Mouse (Mus musculus) midbrain, embryonic 13.5 days (tissue): ENCODE data around the gene D13Ertd608e. TPM values are rescaled to one million over a fixed set of nuclear protein-coding genes. Genes with fewer than 3 reads are reported as not detected.
"Not testable (repeated sequence)": the region's sequence is repeated elsewhere in the genome, so short reads cannot be mapped to it uniquely, and the experiment has no call there.

Experiments
- ATAC-seq: fragments of 200-750 bp; cut with Nextera tagmentation; 2 replicates; pipeline ENCODE4 v1.8.0; 2017; ENCODE audit warnings: mild to moderate bottlenecking, moderate TSS enrichment, moderate library complexity
- H3K27ac ChIP-seq: fragments of 300-500 bp; sonication (generic); 2 replicates; pipeline ENCODE4 v1.5.1; 2015; ENCODE audit warnings: inconsistent platforms, mild to moderate bottlenecking, moderate library complexity
- H3K27me3 ChIP-seq: fragments of 300-500 bp; sonication (generic); 2 replicates; pipeline ENCODE4 v1.6.1; 2015; ENCODE audit warnings: mild to moderate bottlenecking, inconsistent platforms
- H3K36me3 ChIP-seq: fragments of 300-500 bp; sonication (generic); 2 replicates; pipeline ENCODE4 v1.6.1; 2015; ENCODE audit warnings: mild to moderate bottlenecking, inconsistent platforms
- H3K4me1 ChIP-seq: fragments of 300-500 bp; sonication (generic); replicated peaks from 2 replicates; pipeline ENCODE4 v1.6.1; 2015; ENCODE audit warnings: inconsistent platforms
- H3K4me2 ChIP-seq: fragments of 300-500 bp; sonication (generic); replicated peaks from 2 replicates; pipeline ENCODE4 v1.6.1; 2015; ENCODE audit warnings: moderate library complexity, mild to moderate bottlenecking, inconsistent platforms
- H3K4me3 ChIP-seq: fragments of 300-500 bp; sonication (generic); replicated peaks from 2 replicates; pipeline ENCODE4 v1.5.1; 2015; ENCODE audit warnings: mild to moderate bottlenecking, inconsistent platforms
- H3K9ac ChIP-seq: fragments of 300-500 bp; sonication (generic); replicated peaks from 2 replicates; pipeline ENCODE4 v1.6.1; 2015; ENCODE audit warnings: mild to moderate bottlenecking, inconsistent platforms
- H3K9me3 ChIP-seq: fragments of 300-500 bp; sonication (generic); 2 replicates; pipeline ENCODE4 v1.6.1; 2016; ENCODE audit warnings: mild to moderate bottlenecking, inconsistent platforms
- WGBS: fragments of 180-500 bp; shearing (Covaris S2); methylation state at CpG from one replicate; pipeline ENCODE4 v1.1.7; 2015; 5-methylcytosine and 5-hydroxymethylcytosine counted together
- polyA plus RNA-seq: library from polyadenylated mRNA; unstranded; fragments of >200 nt; fragmentation: Nextera tagmentation; extraction: Ambion mirVana; gene quantifications from 2 replicates; pipeline ENCODE4 v1.2.1, GENCODE M21; 2015

D13Ertd608e gene
- polyA plus RNA-seq: not detected in 2 replicates

- not testable (repeated sequence) for H3K9ac ChIP-seq, H3K27ac ChIP-seq, H3K36me3 ChIP-seq, H3K9me3 ChIP-seq, H3K4me1 ChIP-seq
- peak; percentile 68 for ATAC-seq
- H3K4me2 ChIP-seq: peak within 1 kb of the TSS; percentile 47
- peaks cover 11% of the 10 kb centered on the region; the same call in 1 of the 2 replicates for H3K27me3 ChIP-seq
- H3K4me3 ChIP-seq: peak within 1 kb of the TSS; percentile 28
- 20% methylated on average over 18 of the region's 25 CpGs for WGBS
Measured at GRCm38 (mm10) chr13:119835320-119836056, at the start of gene D13Ertd608e. D13Ertd608e (plus strand) TSS chr13:119836006.

GRCm38 (mm10) chr13:119789851-119790717 is 45.7 kb upstream of the D13Ertd608e start:
- H3K4me1 ChIP-seq: peaks cover 29% of the 10 kb centered on the region

DNA sequence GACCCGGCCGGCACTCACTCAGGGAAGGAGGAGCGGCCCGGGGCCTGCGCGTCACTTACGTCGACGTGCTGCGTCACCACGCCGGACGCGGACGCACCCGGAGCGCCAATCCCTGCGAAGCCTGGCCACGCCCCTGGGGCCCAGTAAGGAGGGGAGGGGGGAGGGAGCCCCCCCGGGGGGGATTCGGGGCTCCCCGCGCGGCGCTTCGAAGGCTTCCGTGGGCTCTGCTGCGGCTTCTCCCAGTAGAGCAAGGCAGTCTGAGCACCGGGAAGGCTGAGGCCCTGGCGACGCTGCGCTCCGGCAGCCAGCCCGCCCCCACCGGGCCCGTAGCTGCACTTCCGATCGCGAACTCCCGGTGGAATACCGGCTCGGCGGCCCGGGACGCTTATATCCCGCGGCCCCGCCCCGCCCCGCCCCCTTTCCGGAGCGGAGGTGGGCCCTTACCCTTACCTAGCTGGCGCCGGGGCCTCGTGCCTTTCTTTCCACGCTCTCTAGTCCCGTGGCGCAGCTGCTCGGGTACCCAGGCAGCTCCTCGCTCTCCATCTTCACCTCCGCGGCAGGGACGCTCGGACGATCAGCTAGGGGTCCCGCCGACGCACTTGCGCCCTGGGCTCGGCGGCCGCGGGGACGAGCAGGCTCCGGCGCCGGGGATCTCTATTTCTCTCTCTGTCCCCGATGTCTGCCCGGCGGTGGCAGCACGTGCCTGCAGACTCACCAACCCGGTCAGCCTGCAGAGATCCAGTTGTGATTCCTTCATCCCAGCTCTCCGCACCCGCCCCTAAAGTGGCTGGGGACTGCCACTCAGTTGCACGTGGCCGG is 44.8 kb upstream of the D13Ertd608e start, which contains the start of gene Zfp131:
TSS of gene Zfp131 (minus strand) at position 129 of the 819 bp plus-strand sequence.
- peaks cover 20% of the 10 kb centered on the region for H3K36me3 ChIP-seq
- H3K9ac ChIP-seq: peak within 1 kb of the TSS; percentile 94
- no peaks in the 10 kb centered on the region for H3K9me3 ChIP-seq
- peak within 1 kb of the TSS; percentile 67 for H3K4me2 ChIP-seq
- peak within 1 kb of the TSS; percentile 83 for H3K4me3 ChIP-seq
- ATAC-seq: peak; percentile 95
- H3K27ac ChIP-seq: peak within 1 kb of the TSS; percentile 96
- peaks cover 28% of the 10 kb centered on the region for H3K4me1 ChIP-seq
- WGBS: under 1% methylated on average over 52 of the region's 86 CpGs
- no peaks in the 10 kb centered on the region for H3K27me3 ChIP-seq

More at GRCm38 (mm10) chr13:119789851-119790717, 45.7 kb upstream of the D13Ertd608e start:
- H3K36me3 ChIP-seq: peaks cover 27% of the 10 kb centered on the region
- H3K4me3 ChIP-seq: peak overlapping the region; percentile 83
- H3K4me2 ChIP-seq: peak overlapping the region; percentile 56
- ATAC-seq: peak; percentile 79
- under 1% methylated on average over 51 of the region's 66 CpGs for WGBS
- H3K9ac ChIP-seq: peak overlapping the region; percentile 94
- peak overlapping the region; percentile 96 for H3K27ac ChIP-seq
- H3K27me3 ChIP-seq: no peaks in the 10 kb centered on the region
- no peaks in the 10 kb centered on the region for H3K9me3 ChIP-seq

DNA sequence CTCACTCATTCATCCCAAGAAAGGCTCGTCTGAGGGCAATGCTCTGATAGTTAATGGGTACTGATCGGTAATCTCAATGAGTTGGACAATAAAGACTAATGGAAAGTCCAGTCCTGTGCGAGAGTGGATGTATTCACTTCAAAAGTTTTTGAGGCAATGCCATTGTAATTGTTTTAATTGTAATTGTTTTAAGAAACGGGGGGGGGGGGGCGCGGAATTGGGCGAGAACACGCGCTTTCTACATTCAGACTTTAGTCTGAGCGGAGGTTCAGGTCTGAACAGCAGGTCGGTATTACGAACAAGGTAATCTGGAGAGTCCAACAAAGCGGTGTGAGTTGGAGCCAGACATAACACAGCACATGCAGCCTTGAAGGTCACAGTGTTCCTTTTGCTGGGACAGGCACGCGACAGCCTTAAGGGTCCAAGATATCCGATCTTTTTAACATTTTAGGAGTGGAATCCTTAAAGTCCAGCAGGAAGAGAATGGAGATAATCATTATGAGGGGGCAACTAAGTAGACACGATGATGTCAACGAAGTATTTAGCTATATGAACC is 44.1 kb upstream of the D13Ertd608e start:
- peaks cover 24% of the 10 kb centered on the region for H3K4me1 ChIP-seq
- H3K9me3 ChIP-seq: no peaks in the 10 kb centered on the region
- H3K4me2 ChIP-seq: peak overlapping the region; percentile 67
- peaks cover 16% of the 10 kb centered on the region for H3K36me3 ChIP-seq
- WGBS: 5% methylated on average over 18 of the region's 18 CpGs
- ATAC-seq: peak; percentile 18; the same call in 1 of the 2 replicates
- H3K27ac ChIP-seq: peak overlapping the region; percentile 96
- peak overlapping the region; percentile 83 for H3K4me3 ChIP-seq
- H3K27me3 ChIP-seq: no peaks in the 10 kb centered on the region
- peak overlapping the region; percentile 94 for H3K9ac ChIP-seq

GRCm38 (mm10) chr13:119792791-119793404 is 42.9 kb upstream of the D13Ertd608e start:
- no peak overlapping the region for H3K4me2 ChIP-seq
- H3K4me3 ChIP-seq: no peak overlapping the region
- WGBS: 91% methylated on average over 5 of the region's 5 CpGs

DNA sequence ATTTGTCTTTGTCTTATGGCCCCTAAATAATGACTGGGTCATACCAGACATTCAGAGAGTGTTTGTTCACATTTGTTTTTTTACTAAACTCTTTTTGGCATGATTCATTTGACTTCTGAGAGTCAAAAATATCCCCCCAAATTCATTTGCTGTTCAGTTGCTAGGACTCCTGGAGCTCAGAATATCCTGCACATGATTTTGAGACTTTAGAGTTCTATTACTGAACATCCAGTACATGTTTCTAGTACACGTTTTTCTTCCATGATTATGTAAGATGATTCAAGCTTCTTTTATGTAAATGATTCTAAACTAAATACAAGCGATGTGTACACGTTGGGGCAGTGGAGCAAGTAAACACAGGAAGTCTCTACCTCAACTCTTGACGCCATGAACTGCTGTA is 38.1 kb upstream of the D13Ertd608e start:
- Histone ChIP-seq H3K4me2 (no peak overlapping the region), H3K4me1 (no peaks in the 10 kb centered on the region), H3K36me3 (no peaks in the 10 kb centered on the region), H3K9ac (no peak overlapping the region), H3K9me3 (no peaks in the 10 kb centered on the region), H3K27ac (no peak overlapping the region), H3K27me3 (no peaks in the 10 kb centered on the region), H3K4me3 (no peak overlapping the region)
- ATAC-seq: no peak
- WGBS: 66% methylated on average over 4 of the region's 4 CpGs

More at GRCm38 (mm10) chr13:119792791-119793404, 42.9 kb upstream of the D13Ertd608e start:
- Histone ChIP-seq H3K4me1 (peaks cover 20% of the 10 kb centered on the region), H3K36me3 (peaks cover 7% of the 10 kb centered on the region; the same call in 1 of the 2 replicates), H3K27ac (no peak overlapping the region), H3K9me3 (no peaks in the 10 kb centered on the region), H3K27me3 (no peaks in the 10 kb centered on the region), H3K9ac (no peak overlapping the region)
- ATAC-seq: no peak

DNA sequence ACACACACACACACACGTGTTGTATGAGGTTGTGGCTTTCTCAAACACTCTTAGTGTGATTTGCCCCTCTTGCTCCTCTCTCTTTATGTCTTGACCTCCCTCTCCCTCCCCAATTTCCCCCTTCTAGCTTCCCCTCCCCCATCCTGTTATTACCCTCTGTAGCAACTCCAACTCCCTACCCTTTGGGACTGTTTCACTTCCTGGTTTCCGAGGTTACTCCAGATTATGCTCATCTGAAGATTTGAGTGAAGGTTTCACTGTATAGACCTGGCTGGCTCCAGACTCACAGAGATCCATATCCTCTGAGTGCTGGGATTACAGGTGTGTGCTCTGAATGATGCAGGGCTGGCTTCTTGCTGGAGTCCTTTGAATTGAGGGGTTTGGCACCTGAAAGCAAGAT is 26.9 kb upstream of the D13Ertd608e start:
- Histone ChIP-seq H3K4me1 (no peaks in the 10 kb centered on the region), H3K27me3 (no peaks in the 10 kb centered on the region), H3K4me2 (no peak overlapping the region), H3K36me3 (no peaks in the 10 kb centered on the region), H3K4me3 (no peak overlapping the region), H3K9ac (no peak overlapping the region), H3K27ac (no peak overlapping the region), H3K9me3 (no peaks in the 10 kb centered on the region)
- no peak for ATAC-seq
- 83% methylated on average over 2 of the region's 2 CpGs for WGBS

DNA sequence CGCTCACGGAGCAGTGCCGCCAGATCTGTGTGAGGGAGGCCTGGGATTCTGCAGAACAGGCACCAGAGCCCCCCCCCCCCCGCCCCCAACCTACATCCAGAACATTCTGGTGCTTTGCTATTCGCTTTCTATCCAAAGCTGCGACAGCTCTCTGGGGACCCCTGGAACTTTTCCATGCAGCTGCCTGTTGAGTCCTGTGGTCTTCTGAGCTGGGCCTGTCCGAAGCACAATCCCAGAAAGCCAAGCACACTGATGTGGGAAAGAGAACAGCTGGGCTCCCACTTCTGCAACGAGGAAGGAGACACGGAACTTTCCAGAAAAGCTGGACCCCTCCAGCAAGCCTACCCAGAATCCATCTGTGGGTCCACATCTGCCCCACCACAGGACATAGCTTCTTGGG is 25.8 kb upstream of the D13Ertd608e start:
- no peaks in the 10 kb centered on the region for H3K36me3 ChIP-seq
- H3K4me2 ChIP-seq: no peak overlapping the region
- no peaks in the 10 kb centered on the region for H3K27me3 ChIP-seq
- no peaks in the 10 kb centered on the region for H3K9me3 ChIP-seq
- no peak overlapping the region for H3K27ac ChIP-seq
- WGBS: 90% methylated on average over 9 of the region's 9 CpGs
- no peak for ATAC-seq
- no peak overlapping the region for H3K9ac ChIP-seq
- no peak overlapping the region for H3K4me3 ChIP-seq
- H3K4me1 ChIP-seq: no peaks in the 10 kb centered on the region

GRCm38 (mm10) chr13:119816798-119817197 is 19.0 kb upstream of the D13Ertd608e start:
- H3K4me2 ChIP-seq: no peak overlapping the region
- 54% methylated on average over 8 of the region's 8 CpGs for WGBS
- no peak overlapping the region for H3K27ac ChIP-seq
- H3K4me1 ChIP-seq: peaks cover 12% of the 10 kb centered on the region
- H3K36me3 ChIP-seq: no peaks in the 10 kb centered on the region
- no peak for ATAC-seq
- H3K9ac ChIP-seq: no peak overlapping the region
- no peaks in the 10 kb centered on the region for H3K9me3 ChIP-seq
- no peaks in the 10 kb centered on the region for H3K27me3 ChIP-seq
- no peak overlapping the region for H3K4me3 ChIP-seq

- 20% methylated on average over 2 of the region's 2 CpGs for WGBS
- no peak overlapping the region for H3K27ac ChIP-seq
Measured at GRCm38 (mm10) chr13:119817579-119818206, 18.1 kb upstream of the D13Ertd608e start.

More at GRCm38 (mm10) chr13:119817579-119818206, 18.1 kb upstream of the D13Ertd608e start:
- Histone ChIP-seq H3K36me3 (no peaks in the 10 kb centered on the region), H3K9me3 (no peaks in the 10 kb centered on the region), H3K4me1 (peaks cover 12% of the 10 kb centered on the region), H3K27me3 (no peaks in the 10 kb centered on the region), H3K4me2 (no peak overlapping the region), H3K9ac (no peak overlapping the region), H3K4me3 (no peak overlapping the region)
- no peak for ATAC-seq
